Mouse (Mus musculus) frontal cortex, postnatal 36 days (tissue): Measurements from ENCODE around the gene Bpifb5.
"Not testable (repeated sequence)": the region's sequence is repeated elsewhere in the genome, so short reads cannot be mapped to it uniquely, and the experiment has no call there.

Experiments used
- DNase-seq, 2 experiments: peaks; one replicate each; pipeline ENCODE4 v3.0.0; 2022; ENCODE audit warnings: low spot score in 2 of 2

Gene Bpifb5

DNA sequence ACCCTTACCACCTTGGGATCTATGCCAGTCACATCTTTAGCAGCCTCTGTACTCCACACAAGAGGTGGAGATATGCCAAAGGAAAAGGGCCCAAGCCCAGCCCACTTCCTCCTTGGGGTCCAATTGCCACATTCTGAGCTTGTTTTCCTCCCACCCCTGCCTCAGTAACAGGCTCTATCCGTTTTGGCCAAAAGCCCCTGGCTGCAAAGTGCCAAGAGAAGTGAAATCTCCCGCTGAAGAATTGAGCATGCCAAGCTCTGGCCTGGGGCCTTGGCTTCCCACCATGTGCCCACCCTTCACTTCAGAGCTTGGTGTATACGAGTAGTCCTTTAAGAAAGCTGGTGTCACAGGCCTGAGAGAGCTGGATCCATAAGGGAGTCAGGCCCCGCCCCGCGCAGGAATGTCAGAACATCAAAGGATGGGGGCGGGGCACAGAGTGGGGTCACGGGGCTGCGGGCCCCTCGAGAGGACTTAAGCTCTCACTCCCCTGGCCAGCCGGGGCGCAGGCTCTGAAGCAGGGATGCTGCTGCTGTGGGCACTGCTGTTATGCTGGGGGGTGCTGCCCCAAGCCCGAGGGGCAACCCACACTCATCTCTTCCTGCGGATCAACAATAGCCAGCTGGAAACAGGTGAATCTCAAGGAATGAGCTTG is at the start of gene Bpifb5:
Gene Bpifb5 (plus strand): TSS at position 478 of the 652 bp plus-strand sequence.
- no peak for DNase-seq

DNA sequence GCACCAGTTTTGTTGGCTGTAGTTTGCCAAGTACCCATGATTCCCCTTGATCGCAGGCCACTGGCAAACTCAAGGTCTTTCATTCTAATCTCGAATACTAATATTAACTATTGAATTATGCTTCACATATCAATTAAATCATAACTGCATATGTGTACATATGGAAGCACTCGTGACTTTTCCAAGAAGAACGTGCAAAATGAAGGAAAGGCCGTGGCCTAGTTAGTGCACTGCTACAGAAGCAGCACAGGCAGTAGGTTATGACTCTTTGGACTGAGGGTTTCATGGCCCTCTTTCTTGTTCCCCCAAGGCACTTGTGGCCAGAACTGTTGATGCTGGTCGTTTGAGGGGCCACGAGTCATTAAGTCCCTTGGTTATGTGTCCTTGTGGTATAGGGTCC is 41.6 kb upstream of the Bpifb5 start:
- not testable (repeated sequence) for DNase-seq

DNA sequence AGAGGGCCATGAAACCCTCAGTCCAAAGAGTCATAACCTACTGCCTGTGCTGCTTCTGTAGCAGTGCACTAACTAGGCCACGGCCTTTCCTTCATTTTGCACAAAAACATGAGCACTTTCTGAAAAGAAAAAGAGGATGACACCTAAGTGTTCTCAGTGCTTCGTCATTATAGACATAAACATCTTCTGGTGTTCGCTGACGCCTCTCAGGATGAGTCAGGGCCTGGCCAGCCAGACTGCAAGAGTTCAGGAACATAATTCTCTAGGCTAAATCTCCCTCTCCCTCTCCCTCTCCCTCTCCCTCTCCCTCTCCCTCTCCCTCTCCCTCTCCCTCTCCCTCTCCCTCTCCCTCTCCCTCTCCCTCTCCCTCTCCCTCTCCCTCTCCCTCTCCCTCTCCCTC is 40.5 kb upstream of the Bpifb5 start:
- DNase-seq: peak in 1 of 2 experiments; percentile 34

DNA sequence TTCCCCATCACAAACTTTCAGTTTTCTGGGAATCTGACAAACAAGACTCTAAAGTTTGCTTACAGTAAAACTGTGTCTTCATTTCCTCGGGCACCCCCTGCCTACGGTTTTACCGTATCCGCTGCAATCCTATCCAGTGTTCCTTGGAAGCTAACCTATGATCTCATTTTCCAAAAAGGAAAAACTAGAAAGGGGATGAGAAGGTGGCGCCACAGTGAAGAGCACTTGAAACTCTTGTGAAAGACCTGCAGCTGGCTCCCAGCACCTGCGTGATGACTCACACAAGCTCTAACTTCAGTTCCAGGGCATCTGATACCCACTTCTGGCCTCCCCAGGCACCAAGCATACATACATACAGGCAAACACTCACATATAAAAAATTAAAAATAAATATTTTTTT is 38.2 kb upstream of the Bpifb5 start:
- no peak for DNase-seq

DNA sequence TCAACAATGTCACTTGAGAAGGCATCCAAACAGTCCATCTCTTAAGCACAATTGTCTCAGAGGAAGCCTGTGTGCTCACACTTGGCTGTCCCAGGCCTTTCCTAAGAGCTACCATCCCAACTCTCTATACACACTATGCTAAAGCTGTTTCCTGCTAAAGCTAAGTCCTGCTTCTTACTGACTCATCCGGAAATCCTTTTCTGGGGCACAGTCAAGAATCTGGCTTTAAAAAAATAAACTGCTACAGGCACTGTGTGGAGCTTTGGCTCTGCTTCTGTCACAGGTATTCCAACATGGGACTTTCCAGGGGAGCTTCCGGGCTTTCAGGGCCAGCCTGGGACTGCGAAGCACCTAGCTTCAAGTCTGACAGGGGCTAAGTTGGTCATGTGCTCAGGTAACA is 37.8 kb upstream of the Bpifb5 start:
- no peak for DNase-seq

DNA sequence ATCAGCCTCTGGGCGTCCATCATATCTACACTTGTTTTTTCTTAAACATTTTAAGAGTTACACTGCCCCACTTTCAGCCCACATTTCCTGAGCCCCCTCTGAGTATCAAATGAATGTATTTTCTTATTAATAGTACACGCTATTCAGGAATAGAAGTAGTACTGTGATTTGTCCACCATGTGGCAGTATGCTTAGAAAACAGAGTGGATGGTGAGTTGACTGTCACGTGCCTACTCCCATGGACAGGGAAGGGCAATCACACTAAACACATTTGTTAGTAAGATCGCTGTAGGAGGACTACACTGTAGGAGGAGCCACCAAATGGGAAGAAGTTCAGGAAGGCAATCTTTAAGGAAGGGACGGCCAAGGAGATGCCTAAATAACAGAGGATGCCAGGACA is 36.1 kb upstream of the Bpifb5 start:
- no peak for DNase-seq

DNA sequence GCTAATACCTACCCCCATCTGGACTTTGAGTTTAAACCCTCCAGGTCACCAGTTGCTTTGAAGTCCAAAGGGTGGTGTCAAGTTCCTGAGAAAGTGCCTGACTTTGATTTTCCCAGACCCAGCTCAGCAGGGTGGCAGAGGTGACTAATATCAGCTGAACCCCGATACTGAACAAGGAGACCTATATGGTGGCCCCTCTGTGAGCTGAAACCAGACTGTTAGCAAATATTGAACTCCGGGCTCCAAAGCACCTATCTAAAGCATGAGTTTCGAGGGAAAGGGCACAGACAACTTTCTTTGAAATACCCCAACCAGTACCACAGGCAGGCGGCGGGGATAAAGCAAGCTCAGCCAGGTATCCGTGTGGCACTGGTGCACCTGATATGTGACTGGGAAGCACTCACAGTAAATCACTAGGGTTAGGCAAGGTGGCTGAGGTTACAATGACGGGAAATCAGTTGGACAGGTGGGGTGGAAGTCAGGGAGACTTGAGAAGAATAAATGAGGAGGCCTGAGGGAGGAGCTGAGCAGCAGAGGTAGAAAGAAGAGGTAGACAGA is 33.6 kb upstream of the Bpifb5 start:
- no peak for DNase-seq

DNA sequence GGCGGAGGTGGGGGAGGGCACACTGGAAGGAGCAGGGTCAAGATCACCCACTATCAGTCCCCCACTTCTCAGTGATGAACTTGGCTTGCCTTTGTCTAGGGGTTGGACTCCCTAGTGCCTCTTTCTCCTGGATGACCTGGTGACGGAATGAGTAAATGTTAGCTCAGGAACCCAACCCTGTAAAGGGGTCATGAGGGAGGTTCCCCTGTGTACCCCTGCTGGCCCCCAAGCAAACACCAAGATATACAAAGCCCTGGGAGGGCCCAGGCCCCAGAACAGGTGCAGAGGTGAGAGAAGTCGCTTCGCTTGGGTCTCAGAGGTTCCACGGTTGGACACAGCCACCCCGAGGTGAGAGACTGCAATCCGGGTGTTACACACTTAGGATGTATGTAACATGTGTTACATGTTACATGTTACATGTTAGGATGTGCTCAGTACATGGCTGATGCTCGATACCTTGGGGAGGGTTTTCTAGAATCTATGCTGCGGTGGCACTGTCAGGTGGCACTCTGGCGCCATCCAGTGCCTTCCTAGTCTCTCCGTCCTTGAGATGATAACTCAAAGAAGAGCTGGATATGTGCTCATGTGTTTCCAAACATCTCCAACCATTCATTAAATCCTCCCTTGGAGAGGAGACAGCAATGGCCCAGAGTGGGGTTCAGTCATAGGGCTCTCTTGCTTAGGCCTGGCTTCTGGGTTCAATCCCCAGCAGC is 32.8 kb upstream of the Bpifb5 start, which contains the start of gene Bpifb1:
Gene Bpifb1 (plus strand): TSS at position 273 of the 713 bp plus-strand sequence.
- DNase-seq: no peak

DNA sequence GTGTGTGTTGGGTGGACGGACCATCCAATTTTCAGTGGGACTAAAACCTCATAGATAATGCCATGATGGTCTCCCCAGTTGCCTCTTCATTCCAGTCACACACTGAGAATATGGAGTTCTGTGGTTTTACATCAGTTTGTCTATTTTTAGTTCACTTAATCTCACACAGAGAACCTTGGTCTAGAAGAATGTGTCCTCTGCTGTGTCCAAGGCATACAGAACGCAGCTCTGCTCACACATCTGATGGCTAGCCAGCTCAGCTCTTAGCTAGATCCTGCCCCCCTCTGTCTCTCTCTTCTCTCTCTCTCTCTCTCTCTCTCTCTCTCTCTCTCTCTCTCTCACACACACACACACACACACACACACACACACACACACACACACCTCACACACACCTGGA is 31.4 kb upstream of the Bpifb5 start:
- no peak for DNase-seq

DNA sequence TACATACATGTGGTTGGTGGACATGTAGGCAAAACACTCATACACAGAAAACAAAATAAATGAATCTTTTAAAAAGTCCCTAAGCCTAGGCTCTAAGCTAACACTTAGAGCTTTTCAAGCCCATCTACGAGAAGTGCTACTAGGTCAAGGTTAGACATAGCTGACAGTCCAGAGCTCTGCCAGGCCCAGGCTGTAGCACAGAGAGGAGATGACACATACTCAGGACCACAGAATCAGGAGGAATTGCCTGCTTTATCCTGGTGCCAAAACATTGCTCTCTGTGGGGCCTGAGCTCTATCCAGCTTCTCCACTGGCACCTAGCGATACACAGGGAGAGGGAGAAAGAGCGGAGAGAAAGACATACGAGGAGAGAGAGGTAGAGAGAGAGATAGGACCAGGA is 30.5 kb upstream of the Bpifb5 start:
- no peak for DNase-seq

DNA sequence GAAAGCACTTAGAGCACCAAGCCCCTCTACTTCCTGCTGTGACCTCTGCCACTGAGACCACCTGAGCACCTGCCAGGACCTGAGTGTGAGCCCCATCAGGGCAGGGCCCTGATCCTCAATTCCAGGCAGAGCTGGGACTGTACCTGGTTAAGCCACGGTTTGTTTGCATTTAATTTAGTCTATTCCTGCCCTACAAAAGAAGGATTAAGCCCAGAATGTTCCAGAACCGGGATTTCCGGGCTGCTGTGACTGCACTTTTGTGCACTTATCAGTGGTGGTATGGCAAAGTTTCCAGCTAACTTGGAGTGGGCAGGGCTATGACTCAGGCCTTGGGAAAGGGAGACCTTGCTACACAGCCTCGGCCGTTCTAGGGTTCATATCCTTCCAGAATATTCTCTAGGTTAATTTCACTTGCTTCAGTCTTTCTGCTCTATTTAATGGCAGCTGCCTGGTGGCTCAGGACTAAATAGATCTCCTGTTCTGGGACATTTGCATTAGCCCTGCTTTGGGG is 29.5 kb upstream of the Bpifb5 start:
- no peak for DNase-seq

DNA sequence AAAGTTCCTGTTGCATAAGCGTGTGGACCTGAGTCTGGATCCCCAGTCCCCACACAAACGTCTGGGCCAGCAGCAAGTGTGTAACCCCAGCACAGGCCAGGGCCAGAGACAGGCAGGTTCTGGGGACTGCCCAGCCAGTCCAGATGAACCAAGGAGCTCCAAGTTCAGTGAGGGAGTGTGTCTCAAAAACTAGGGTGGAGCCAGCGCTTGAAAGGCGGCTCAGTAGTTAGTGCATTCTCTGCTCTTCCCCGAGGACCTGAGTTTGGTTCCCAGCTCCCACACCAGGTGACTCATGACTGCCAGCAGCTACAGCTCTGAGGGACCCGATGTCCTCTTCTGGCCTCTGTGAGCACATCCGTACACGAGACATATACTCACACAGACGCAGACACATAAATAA is 26.5 kb upstream of the Bpifb5 start:
- no peak for DNase-seq

DNA sequence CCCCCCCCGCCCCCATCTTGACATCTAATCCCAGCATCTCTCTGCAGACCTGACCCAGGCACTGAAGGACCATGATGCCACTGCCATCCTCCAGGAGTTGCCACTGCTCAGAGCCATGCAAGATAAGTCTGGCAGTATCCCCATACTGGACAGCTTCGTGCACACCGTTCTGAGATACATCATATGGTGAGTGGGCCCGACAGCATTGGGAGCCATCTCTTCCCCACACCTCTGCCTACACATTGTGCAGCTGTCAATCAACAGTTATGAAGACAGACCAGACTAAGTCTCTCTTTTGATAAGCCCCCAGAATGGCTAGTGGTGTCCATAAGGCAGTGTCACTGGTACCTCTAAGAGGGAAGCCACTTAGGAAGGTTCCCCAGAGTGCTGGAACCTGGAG is 18.9 kb upstream of the Bpifb5 start:
- DNase-seq: peak in 1 of 2 experiments; percentile 33

DNA sequence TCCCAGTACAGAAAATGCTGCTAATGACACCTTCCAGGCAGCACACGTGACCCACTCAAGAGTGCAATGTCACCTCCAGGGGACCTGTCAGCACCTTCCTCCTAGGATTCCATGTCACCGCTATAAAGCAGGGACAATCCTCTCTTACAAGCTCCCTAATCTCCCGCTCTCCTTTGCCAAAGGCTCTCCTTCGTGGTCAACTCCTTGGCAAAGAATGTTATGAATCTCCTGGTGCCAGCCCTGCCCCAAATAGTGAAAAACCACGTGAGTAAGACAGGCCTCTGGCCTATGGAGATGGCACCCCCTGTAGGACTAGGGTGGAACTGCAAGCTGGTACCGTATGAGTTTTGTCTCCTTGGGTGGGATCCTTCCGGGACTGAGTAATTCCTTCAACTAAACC is 16.6 kb upstream of the Bpifb5 start:
- DNase-seq: no peak

DNA sequence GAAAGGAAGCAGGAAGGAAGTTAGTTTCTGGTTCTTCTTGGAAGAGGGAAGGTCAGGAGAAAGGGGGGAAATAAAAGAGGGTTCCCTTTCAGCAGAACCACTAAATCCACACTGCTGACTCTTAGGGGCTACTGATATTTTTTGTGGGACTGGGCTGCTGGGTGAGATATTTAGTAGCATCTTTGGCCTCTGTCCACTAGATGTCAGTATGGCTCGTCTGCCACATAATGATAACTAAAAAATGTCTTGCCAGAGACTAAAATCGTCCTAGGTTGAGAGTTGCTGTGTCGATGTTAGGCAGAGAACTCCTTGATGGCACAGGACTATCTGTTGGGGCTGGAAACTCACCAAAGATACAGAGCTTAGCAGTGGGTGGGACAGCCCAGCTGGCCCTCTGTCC is 14.4 kb upstream of the Bpifb5 start:
- DNase-seq: peak in 1 of 2 experiments; percentile 29

DNA sequence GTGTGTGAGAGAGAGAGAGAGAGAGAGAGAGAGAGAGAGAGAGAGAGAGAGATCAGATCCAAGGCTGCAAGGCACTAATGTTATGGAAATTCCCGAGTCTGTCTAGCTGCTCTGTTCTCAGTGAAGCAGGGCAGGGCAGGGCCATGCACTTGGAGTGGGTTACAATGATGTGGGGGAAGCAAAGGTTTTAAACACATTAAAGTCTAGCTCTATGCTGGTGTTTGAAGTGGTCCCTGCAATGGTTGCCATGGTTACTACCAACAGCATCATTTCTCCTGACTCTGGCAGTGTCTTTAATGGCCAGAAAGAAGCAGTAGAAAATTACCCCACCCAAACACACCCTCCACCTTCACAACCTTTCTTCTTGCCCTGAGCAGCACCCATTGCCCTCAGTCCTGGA is 12.4 kb upstream of the Bpifb5 start:
- DNase-seq: no peak

DNA sequence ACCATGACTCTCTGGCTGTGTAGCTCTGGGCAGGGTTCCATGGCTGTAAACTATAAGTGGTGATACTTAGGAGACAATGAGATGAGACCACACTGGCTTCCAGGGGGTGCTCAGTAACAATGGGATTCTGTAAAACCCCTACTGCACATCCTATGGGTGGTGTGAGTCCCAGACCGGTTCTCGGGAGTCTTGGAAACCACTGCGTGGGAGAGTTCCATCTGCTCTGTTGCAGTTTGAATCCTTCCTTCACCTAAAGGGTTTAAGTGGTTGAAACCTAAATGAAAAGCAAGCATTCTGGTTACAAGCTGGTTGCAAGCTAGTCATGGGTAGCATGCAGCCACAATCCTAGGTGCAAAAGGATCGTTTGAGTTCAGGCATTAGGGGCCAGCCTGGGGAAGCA is 11.7 kb upstream of the Bpifb5 start:
- DNase-seq: peak; percentile 68 to 83

DNA sequence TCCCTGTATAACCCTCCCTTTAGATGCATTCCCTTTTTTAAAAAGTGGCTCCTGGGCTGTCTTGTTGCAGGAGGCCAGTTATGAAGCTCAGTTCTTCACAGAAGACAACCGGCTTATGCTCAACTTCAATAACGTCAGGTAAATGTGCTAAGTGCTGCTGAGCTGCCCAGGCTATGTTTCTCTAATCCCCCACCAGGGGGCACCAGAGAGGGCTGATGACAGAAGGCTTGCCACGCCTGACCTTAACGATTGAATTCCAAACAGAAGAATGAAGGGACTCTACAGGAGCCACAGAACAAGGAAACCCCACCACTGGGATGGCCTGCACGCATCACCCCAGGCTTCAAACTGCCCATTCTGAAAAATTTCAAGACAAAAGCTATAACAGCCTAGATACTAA is 8.4 kb upstream of the Bpifb5 start:
- peak; percentile 47 to 58 for DNase-seq

DNA sequence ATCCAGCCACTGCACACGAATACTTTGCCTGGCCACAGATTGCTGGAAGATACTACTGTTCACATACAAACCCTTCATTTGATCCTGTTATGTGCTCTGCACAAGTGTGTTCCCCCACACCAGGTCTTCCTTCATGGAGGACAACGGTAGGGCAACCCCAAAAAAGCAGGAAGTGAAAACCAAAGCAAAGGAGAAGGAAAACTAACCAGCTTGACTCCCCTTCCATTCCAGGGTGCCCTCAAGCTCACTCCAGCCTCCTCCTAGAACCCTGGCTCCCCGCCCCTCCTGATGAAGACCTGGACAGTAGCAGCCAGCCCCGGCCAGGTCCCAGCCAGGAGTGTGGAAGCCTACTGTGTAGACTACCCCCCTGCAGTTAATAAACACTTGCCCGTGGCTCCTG is 3.6 kb upstream of the Bpifb5 start:
- DNase-seq: no peak

DNA sequence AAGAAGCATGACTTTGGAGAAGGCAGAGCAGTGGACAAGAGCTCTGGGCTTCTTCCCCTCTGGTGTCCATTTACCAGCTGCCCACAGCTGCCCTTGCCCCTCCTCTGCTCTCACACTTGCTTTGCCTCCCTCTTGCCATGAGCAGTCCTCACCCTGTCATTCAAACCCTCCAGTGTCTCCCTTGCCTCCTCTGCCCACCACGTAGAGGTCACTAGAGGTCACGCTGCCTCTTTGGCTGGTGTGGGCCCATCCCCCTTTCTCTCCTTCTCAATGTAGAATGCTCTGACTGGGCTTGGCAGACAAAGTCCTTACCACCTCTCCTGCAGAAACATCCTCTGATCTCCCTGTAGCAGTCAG is 353 bp downstream of the Bpifb5 start:
- no peak for DNase-seq

DNA sequence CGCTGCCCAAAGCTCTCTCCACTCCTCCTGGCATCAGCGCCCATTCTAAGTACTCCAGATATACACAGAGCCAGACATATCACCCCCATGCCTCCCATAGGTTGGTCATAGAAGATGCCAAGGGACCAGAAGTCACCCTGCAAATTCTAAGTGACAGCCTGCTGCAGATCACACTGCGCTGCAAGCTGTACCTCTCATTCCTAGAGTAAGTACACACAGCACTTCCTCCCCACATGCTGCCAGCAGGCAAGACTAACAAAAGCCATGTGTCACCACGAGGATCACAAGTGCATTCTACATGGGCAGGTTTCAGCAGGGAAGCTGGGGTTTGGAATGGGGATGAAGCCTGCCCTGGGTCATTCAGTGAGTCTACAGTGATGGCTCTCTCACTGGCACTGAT is 3.4 kb downstream of the Bpifb5 start:
- DNase-seq: no peak

DNA sequence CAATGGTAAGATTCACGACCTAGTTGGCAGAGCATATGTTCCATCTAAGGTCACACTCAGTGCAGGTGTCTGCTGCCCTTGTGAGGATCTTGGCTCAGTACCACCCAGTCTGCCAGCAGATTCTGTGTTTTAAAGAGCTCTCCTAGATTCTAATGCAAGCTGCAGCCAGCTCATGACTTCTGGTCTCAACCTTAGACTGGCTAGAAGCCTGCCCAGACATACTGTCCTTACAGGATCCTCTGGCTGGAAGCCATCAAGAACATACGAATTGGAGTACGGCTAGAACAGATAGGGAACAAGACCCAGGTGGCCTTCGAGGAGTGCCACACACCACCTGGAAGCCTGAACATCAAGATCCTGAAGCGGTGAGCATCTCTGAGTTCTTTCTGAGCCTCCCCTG is 4.3 kb downstream of the Bpifb5 start:
- DNase-seq: no peak

DNA sequence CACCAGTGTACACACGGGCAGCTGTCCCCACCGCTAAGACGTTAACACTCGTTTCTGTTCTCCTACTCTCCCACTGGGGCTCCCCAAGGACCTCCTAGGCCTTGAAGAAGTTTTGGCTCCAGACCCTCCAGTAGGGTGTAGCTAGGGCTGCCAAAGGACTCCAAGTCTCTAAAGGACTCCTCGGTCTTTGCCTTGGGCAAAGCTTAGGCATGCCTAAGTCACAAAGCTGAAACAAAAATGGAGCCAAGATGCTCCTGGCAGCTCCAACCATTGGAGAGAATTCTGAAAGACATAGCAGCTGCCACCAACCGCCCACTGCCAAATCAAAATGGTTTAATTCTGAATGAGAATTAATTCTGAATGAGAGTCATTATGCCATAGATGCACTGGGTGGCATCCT is 9.9 kb downstream of the Bpifb5 start:
- DNase-seq: peak in 1 of 2 experiments; percentile 33
